Mouse (Mus musculus) naive thymus-derived CD4-positive, alpha-beta T cell, adult 5 months (primary cell): ENCODE results near the gene Uqcr10. TPM values are rescaled to one million over a fixed set of nuclear protein-coding genes. Genes with fewer than 3 reads are reported as not detected.

Experiments
- polyA plus RNA-seq: library from polyadenylated mRNA; unstranded; fragments of 100-300 nt; shearing (Covaris generic); gene quantifications from one replicate; pipeline ENCODE4 v1.2.1, GENCODE M21; 2017

Uqcr10 gene
- 278 TPM for polyA plus RNA-seq

GRCm38 (mm10) chr11:4704072-4704964, at the start of gene Uqcr10, which contains the start of gene Zmat5:
Uqcr10 (minus strand) TSS chr11:4704342.
Zmat5 (plus strand) TSS chr11:4704678.

GRCm38 (mm10) chr11:4746733-4747132, 42.6 kb upstream of the Uqcr10 start, which contains the start of gene Cabp7:
Cabp7 (minus strand) TSS chr11:4746778.

Other genes with a start within 250 kb of the Uqcr10 start
- gene Mtmr3, start 109.5 kb downstream of the Uqcr10 start, polyA plus RNA-seq: 112 TPM
- not detected for gene Gm11032, start 84.3 kb downstream of the Uqcr10 start, polyA plus RNA-seq
- gene Ascc2, start 66.6 kb downstream of the Uqcr10 start, polyA plus RNA-seq: 40.4 TPM
- 48.2 TPM for gene Zmat5, start 336 bp upstream of the Uqcr10 start, polyA plus RNA-seq
- not detected for gene Cabp7, start 42.4 kb upstream of the Uqcr10 start, polyA plus RNA-seq
- 32.5 TPM for gene Nf2, start 145.2 kb upstream of the Uqcr10 start, polyA plus RNA-seq
- gene Nipsnap1, start 169.6 kb upstream of the Uqcr10 start, polyA plus RNA-seq: 20.4 TPM
- gene Thoc5, start 191.0 kb upstream of the Uqcr10 start, polyA plus RNA-seq: 36.3 TPM
- gene Nefh, start 243.7 kb upstream of the Uqcr10 start, polyA plus RNA-seq: 6.4 TPM